Comparison of ENCODE assay signal across 8 mouse cellular contexts in genomic region chr7:29318115-29318911, GRCm38 (mm10). TPM values are rescaled to one million over a fixed set of nuclear protein-coding genes. Genes with fewer than 3 reads are reported as not detected.
DNase-seq lines count a peak whose midpoint lies in the region; ATAC-seq lines count a peak whose summit lies in the region.

No protein-coding gene starts in this region.

- peak overlapping the region; percentile 34 for H3K4me2 ChIP-seq in intestine, embryonic 16.5 days (ENCODE audit: low read depth, low read length)

- 11% methylated on average over 18 of the region's 18 CpGs for WGBS in intestine, embryonic 16.5 days

- H3K9ac ChIP-seq in intestine, embryonic 16.5 days (ENCODE audit: low read depth, low read length): peak overlapping the region; percentile 51; the same call in 1 of the 2 replicates

- peak; percentile 58 for DNase-seq in adrenal gland, postnatal 14 days
- no peak for DNase-seq in adrenal gland, adult 8-10 months
- DNase-seq in urinary bladder, postnatal 14 days (ENCODE audit: low spot score): peak; percentile 67
- DNase-seq in urinary bladder, adult 18-20 months (ENCODE audit: low spot score in 2 of 2): no peak
- peak; percentile 42 to 69 for DNase-seq in lung, postnatal 4 days
- peak; percentile 65 for DNase-seq in right cerebral cortex, postnatal 4 days
- no peak for DNase-seq in MN1 (ENCODE audit: low spot score)

- peak; percentile 41 for ATAC-seq in intestine, embryonic 16.5 days

- H3K4me3 ChIP-seq in intestine, embryonic 16.5 days (ENCODE audit: low read length): peak overlapping the region; percentile 28

- 0 out of 2 replicates have a peak, but pooled peaks cover 6% of the 10 kb centered on the region for H3K36me3 ChIP-seq in intestine, embryonic 16.5 days (ENCODE audit: control insufficient read depth, insufficient read depth, low read length)

- H3K27ac ChIP-seq in intestine, embryonic 16.5 days (ENCODE audit: low read length): peak overlapping the region; percentile 77

- H3K9me3 ChIP-seq in intestine, embryonic 16.5 days (ENCODE audit: control insufficient read depth, low read length): no peaks in the 10 kb centered on the region

- peaks cover 47% of the 10 kb centered on the region for H3K4me1 ChIP-seq in intestine, embryonic 16.5 days (ENCODE audit: control insufficient read depth, insufficient read depth, low read length)

- H3K27me3 ChIP-seq in intestine, embryonic 16.5 days (replicated peaks; ENCODE audit: control insufficient read depth, insufficient read depth, low read length): no peaks in the 10 kb centered on the region

RNA-seq across cellular contexts. Expression of gene Dpf1, which starts 14.6 kb away (rescaled TPM):
- total RNA-seq in adrenal gland, postnatal 14 days (2021): 1.8 and 2.4 TPM in 2 replicates
- total RNA-seq in adrenal gland, adult 8-10 months (2022): 1 to 10 TPM; 2.6 to 6.1 (median 4.0) TPM
- polyA plus RNA-seq in intestine, embryonic 16.5 days (2015; fragmentation: Nextera tagmentation; extraction: Ambion mirVana): 6.2 and 6.8 TPM in 2 replicates

RNA-seq across cellular contexts. Expression of gene Ppp1r14a, which starts 29.2 kb away (rescaled TPM):
- 10.9 and 12.4 TPM in 2 replicates for total RNA-seq in adrenal gland, postnatal 14 days (2021)
- 1 to 10 TPM; 4.8 to 8.0 (median 5.5) TPM for total RNA-seq in adrenal gland, adult 8-10 months (2022)
- 40.8 and 45.2 TPM in 2 replicates for polyA plus RNA-seq in intestine, embryonic 16.5 days (2015; fragmentation: Nextera tagmentation; extraction: Ambion mirVana)

RNA-seq across cellular contexts. Expression of gene Spint2, which starts 36.6 kb away (rescaled TPM):
- 29.0 and 31.5 TPM in 2 replicates for total RNA-seq in adrenal gland, postnatal 14 days (2021)
- 100 to 1,000 TPM in 2 of 4 experiments, 10 to 100 TPM in 2; 75.9 to 116 (median 96.8) TPM for total RNA-seq in adrenal gland, adult 8-10 months (2022)
- polyA plus RNA-seq in intestine, embryonic 16.5 days (2015; fragmentation: Nextera tagmentation; extraction: Ambion mirVana): 626 and 672 TPM in 2 replicates

Comparison
In these comparisons a context has a peak if more than half of its experiments do, and no peak if none do; other contexts are left out.
1. DNase-seq: peak in adrenal gland, postnatal 14 days (single experiment), urinary bladder, postnatal 14 days (single experiment), lung, postnatal 4 days (2 of 2) and right cerebral cortex, postnatal 4 days (single experiment); none in adrenal gland, adult 8-10 months (single experiment), urinary bladder, adult 18-20 months (0 of 2) and MN1 (single experiment).